Mouse (Mus musculus): ENCODE data around the gene Hes7. TPM values are rescaled to one million over a fixed set of nuclear protein-coding genes. Genes with fewer than 3 reads are reported as not detected.

Gene Hes7
- polyA plus RNA-seq (2012; ENCODE audit: low replicate concordance), result 0.37 TPM in 1 of 2 replicates, not detected in the other

DNA sequence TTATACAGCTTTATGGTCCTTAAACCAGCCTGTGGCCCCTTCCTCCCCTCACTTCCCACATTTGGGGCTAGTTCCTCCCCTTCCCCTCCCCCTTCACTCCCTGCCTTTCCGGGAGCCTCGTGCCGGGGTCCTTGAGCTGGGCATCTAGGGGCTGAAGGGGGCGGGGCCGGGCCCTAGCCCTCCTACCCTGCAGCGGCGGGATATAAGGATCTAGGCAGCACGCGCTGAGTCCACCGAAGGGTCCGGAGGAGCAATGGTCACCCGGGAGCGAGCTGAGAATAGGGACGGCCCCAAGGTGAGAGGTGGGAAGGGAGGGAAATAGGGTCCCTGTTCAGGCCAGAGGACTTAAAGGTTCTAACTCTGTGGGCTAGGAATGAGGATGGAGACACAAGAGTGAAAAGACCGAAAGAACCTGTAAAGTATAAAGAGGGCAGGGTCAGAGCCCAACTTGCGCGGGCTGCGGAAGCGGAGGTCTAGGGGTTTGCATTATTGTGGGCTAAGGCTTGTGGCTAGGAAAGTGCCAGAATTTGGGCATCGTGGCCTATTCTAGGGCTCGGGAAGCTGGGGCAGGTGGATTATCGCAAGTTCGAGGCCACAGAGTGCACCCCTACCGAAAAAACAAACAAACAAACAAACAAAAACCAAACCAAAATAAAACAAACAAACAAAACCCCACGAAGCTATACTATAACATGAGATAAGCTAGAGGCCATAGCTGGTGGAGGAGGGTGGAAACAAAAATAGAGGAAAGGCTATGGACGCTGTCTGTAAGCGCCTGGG lies at the start of gene Hes7:
Gene Hes7 (plus strand): TSS at position 184 of the 780 bp plus-strand sequence.

DNA sequence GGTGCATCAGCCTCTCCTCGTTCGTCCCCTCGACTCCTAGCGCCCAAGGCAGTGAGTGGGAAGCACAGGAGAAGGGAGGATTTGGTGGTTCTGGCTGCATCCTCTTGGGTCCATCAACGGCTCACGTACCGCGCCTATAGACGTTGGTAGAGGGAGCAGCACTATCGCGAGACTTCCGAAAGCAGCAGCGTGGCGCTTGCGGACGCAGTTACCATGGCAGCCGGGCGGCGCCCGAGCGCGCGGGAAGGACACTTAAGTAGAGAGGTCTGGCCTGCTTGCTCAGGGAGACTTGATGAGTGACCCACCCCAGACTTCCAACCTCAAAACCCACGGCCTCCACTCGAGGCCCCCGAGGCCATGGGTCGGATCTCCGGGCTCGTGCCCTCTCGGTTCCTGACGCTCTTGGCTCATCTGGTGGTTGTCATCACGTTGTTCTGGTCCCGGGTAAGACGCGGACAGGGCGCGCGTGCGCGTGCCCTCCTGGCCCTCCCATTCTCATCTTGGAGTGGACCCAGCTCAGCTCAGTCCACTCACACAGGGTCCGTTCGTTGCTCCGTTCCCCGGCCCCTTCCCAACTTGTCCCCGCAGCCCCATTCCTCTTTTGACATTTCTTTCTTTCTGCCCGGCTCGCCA lies 49.5 kb upstream of the Hes7 start, which contains the start of gene Tmem107:
Gene Tmem107 (plus strand): TSS at position 217 of the 633 bp plus-strand sequence.

DNA sequence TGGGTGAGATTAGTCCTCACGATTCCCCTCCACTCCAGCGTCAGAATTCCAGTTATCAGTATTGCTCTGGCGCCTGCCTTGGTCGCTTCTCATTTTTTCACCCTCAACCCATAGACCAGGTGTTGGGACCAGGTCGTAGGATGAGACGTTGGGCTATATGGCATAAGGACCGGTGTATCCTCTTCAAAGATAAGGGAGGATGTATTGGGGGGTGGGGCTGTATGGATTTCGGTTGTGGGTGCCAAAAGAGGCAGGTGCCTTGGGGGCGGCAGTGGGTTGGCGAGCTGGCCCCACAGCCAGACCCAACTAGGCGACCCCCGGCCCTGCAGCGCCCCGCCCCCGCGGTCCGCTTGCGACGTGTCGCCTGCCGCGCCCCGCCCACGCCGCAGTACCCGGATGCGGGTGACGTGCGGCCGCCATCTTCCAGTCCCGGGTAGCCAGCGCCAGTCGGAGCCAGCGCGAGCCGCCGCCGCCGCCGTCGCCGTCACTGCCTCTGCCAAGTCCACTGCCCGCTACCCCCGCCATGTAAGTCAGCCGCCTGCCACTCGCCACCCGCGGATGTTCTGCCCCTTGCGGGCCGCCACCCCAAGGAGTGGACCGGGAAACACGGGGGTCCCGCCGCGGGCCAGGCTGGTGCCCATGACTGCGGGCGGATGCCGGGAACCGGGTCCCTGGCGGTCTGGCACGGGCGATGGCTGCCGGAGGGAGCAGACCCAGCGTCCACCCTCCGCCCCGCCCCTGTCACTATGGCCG lies 31.9 kb upstream of the Hes7 start, which contains the start of gene Vamp2:
Gene Vamp2 (plus strand): TSS at position 388 of the 753 bp plus-strand sequence.

DNA sequence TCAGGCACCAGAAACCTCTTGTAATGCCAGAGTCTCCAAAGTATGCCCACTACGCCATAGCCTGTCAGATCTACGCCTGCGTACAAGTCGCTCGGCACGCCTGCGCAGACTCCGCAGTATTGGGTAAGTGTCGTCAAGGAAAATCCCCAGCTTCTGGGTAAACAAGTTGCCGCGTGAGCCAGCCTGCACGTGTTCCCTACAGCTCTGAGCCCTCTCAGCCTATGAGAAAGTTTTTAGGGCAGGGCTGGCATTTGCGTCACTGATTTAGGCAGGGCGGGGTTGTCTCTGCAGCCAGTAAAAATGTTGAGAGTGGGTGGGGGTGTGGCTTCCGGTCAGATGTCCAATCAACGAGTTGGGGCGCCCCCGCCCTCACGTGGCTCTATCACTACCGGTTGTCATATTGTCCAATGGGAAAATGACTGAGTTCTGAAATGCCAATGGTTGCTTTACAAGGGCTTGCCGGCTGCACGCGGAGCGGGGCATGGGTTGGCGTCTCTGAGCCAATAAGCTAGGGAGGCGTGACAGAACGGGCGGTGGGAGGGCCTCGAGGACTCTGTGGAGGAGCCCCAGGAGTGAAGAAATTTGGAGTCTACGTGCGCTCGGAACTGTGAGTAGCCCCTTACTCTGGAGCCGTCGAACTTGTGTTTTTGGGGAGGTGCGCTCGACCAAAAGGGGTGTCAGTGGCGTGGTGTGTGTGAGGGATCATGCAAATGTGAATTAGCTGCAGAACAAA lies 25.3 kb upstream of the Hes7 start, which contains the start of gene Per1:
Gene Per1 (plus strand): TSS at position 521 of the 733 bp plus-strand sequence.

DNA sequence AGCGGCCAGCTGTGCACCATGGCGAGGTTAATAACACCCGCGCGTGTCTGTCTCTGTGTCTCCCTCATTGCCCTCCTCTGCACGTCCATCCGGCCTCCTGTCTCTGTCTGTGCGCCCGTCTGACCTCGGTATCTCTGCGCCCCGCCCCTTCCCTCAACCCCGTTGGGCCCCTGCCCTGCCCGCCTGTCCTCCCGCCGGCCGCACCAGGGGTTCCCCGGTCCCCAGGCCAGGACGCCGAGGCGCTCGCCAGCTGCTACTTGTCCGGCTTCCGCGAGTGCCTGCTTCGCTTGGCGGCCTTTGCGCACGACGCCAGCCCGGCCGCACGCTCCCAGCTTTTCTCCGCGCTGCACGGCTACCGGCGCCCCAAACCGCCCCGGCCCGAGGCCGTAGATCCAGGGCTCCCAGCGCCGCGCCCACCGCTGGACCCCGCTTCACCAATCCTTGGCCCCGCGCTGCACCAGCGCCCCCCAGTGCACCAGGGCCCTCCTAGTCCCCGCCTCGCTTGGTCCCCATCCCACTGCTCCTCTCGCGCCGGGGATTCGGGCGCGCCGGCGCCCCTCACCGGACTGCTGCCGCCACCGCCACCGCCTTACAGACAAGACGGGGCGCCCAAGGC lies 2.2 kb downstream of the Hes7 start, which contains the start of gene 9130213A22Rik:
Gene 9130213A22Rik (minus strand): TSS at position 254 of the 616 bp plus-strand sequence.

DNA sequence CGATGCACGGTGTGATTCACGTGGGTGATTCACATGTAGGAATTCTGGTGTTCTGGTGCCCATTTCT lies 5.5 kb downstream of the Hes7 start, which contains the start of gene Aloxe3:
Gene Aloxe3 (plus strand): TSS at position 45 of the 67 bp plus-strand sequence.

DNA sequence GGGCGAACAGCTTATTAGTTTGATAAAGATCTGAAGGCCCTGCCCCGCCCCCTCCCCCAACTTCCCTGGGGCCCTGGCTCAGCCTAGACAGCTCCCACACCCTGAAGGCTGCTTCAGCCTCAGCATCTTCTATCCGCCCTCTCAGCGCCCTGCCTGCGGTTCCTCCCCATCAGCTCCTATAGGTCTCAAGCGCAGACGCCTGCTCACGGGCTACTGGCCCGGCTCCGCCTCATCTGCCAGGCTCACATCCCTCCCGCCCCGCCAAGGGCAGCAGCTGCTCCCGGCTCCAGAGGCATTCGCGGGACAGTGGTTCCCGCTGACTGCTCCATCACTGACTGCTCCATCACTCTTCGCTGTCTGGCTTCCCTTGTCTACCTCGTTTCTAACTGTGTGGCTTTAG lies 36.6 kb downstream of the Hes7 start, which contains the start of gene Alox12b:
Gene Alox12b (plus strand): TSS at position 190 of the 400 bp plus-strand sequence.

Other genes with a start within 250 kb of the Hes7 start
- 50.9 and 83.2 TPM in 2 replicates for gene Ndel1, start 248.5 kb upstream of the Hes7 start, polyA plus RNA-seq (2012; ENCODE audit: low replicate concordance)
- 0.11 TPM in 1 of 2 replicates, not detected in the other for gene Rnf222, start 231.9 kb upstream of the Hes7 start, polyA plus RNA-seq (2012; ENCODE audit: low replicate concordance)
- 24.0 and 24.7 TPM in 2 replicates for gene Rpl26, start 218.8 kb upstream of the Hes7 start, polyA plus RNA-seq (2012; ENCODE audit: low replicate concordance)
- gene Odf4, start 193.3 kb upstream of the Hes7 start, polyA plus RNA-seq (2012; ENCODE audit: low replicate concordance), result not detected in 2 replicates
- 3.3 and 5.0 TPM in 2 replicates for gene Arhgef15, start 162.9 kb upstream of the Hes7 start, polyA plus RNA-seq (2012; ENCODE audit: low replicate concordance)
- 2.5 and 3.8 TPM in 2 replicates for gene Slc25a35, start 152.3 kb upstream of the Hes7 start, polyA plus RNA-seq (2012; ENCODE audit: low replicate concordance)
- gene Rangrf, start 145.2 kb upstream of the Hes7 start, polyA plus RNA-seq (2012; ENCODE audit: low replicate concordance), result 7.2 and 18.7 TPM in 2 replicates
- gene Pfas, start 111.9 kb upstream of the Hes7 start, polyA plus RNA-seq (2012; ENCODE audit: low replicate concordance), result 16.5 and 37.1 TPM in 2 replicates
- 21.6 and 80.9 TPM in 2 replicates for gene Ctc1, start 104.5 kb upstream of the Hes7 start, polyA plus RNA-seq (2012; ENCODE audit: low replicate concordance)
- gene Aurkb, start 74.8 kb upstream of the Hes7 start, polyA plus RNA-seq (2012; ENCODE audit: low replicate concordance), result 238 and 240 TPM in 2 replicates
- 21.2 and 47.5 TPM in 2 replicates for gene Borcs6, start 60.7 kb upstream of the Hes7 start, polyA plus RNA-seq (2012; ENCODE audit: low replicate concordance)
- gene Tmem107, start 49.6 kb upstream of the Hes7 start, polyA plus RNA-seq (2012; ENCODE audit: low replicate concordance), result 75.9 and 115 TPM in 2 replicates
- 88.7 and 137 TPM in 2 replicates for gene Vamp2, start 31.9 kb upstream of the Hes7 start, polyA plus RNA-seq (2012; ENCODE audit: low replicate concordance)
- 33.5 and 34.6 TPM in 2 replicates for gene Per1, start 25.2 kb upstream of the Hes7 start, polyA plus RNA-seq (2012; ENCODE audit: low replicate concordance)
- gene 9130213A22Rik, start 2.2 kb downstream of the Hes7 start, polyA plus RNA-seq (2012; ENCODE audit: low replicate concordance), result not detected in 2 replicates
- gene Aloxe3, start 5.5 kb downstream of the Hes7 start, polyA plus RNA-seq (2012; ENCODE audit: low replicate concordance), result not detected in 2 replicates
- gene Alox12b, start 36.6 kb downstream of the Hes7 start, polyA plus RNA-seq (2012; ENCODE audit: low replicate concordance), result not detected in 2 replicates
- gene Alox8, start 77.4 kb downstream of the Hes7 start, polyA plus RNA-seq (2012; ENCODE audit: low replicate concordance), result 0.09 and 0.28 TPM in 2 replicates
- gene Gucy2e, start 116.6 kb downstream of the Hes7 start, polyA plus RNA-seq (2012; ENCODE audit: low replicate concordance), result 0.02 TPM in 1 of 2 replicates, not detected in the other
- gene Cntrob, start 203.4 kb downstream of the Hes7 start, polyA plus RNA-seq (2012; ENCODE audit: low replicate concordance), result 20.6 and 44.9 TPM in 2 replicates
- 2.2 and 6.8 TPM in 2 replicates for gene Trappc1, start 203.6 kb downstream of the Hes7 start, polyA plus RNA-seq (2012; ENCODE audit: low replicate concordance)
- 0.11 and 0.39 TPM in 2 replicates for gene Kcnab3, start 205.9 kb downstream of the Hes7 start, polyA plus RNA-seq (2012; ENCODE audit: low replicate concordance)
- 1.0 and 2.3 TPM in 2 replicates for gene Rnf227, start 220.1 kb downstream of the Hes7 start, polyA plus RNA-seq (2012; ENCODE audit: low replicate concordance)
- gene Chd3, start 249.0 kb downstream of the Hes7 start, polyA plus RNA-seq (2012; ENCODE audit: low replicate concordance), result 144 and 249 TPM in 2 replicates